Mouse (Mus musculus) cerebellum, adult 18-20 months (tissue): ENCODE measurements around the gene Acan.

Experiments used
- DNase-seq, 2 experiments: peaks; one replicate each; pipeline ENCODE4 v3.0.0; 2021

Gene Acan

GRCm38 (mm10) chr7:79139891-79140591, 86.8 kb downstream of the Acan start:
- DNase-seq = no peak

GRCm38 (mm10) chr7:79140897-79141296, 87.6 kb downstream of the Acan start:
- peak; percentile 68 to 83 for DNase-seq

- DNase-seq = no peak
These were observed 93.9 kb downstream of the Acan start for GRCm38 (mm10) chr7:79147011-79147837.

- no peak for DNase-seq
These were observed 94.8 kb downstream of the Acan start for GRCm38 (mm10) chr7:79147931-79148653.

- DNase-seq = peak; percentile 32 to 49
These were observed 95.5 kb downstream of the Acan start, which contains the start of gene Mfge8 for GRCm38 (mm10) chr7:79148711-79149266. TSS of gene Mfge8 (minus strand) at chr7:79149060.

GRCm38 (mm10) chr7:79149522-79149921, 96.2 kb downstream of the Acan start:
- DNase-seq = no peak

- DNase-seq = no peak
These were observed 106.1 kb downstream of the Acan start for GRCm38 (mm10) chr7:79159406-79159805.
